9 mouse cellular contexts compared by ENCODE assay signal in the genomic region with DNA sequence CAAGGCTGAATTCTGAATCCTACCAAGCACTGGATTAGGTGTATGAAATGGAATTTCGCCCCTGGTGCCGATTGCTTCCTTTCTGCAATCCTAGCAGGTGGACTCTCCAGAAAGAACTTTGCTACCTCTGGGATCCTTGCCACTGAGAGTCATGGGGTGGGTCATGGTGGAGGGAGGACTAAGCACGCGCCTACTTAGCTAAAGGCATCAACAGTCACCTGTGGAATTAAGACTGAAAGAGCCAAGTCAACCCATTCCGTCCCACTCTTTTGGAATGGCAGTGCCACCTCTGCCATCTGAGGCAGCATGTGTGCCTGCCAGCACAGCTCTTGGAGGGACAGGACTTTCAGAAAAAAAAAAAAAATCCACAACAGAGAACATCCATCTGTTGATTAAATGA. TPM values are rescaled to one million over a fixed set of nuclear protein-coding genes. Genes with fewer than 3 reads are reported as not detected.
DNase-seq lines count a peak whose midpoint lies in the region; ATAC-seq and TF ChIP-seq lines count a peak whose summit lies in the region.
"Had no signal": no experiment of that assay in that cellular context is flagged by ENCODE, and none has a peak within 500 bp of the region (broad histone marks: within the 10 kb centered on the region; RNA-seq: fewer than 3 reads in every experiment).

No protein-coding gene starts in this region.

- H3K9me3 ChIP-seq in kidney, embryonic 14.5 days (ENCODE audit: control insufficient read depth, low read length): no peaks in the 10 kb centered on the region
- no peaks in the 10 kb centered on the region for H3K9me3 ChIP-seq in hindbrain, embryonic 10.5 days
- no peaks in the 10 kb centered on the region for H3K9me3 ChIP-seq in midbrain, embryonic 15.5 days

- H3K9ac ChIP-seq in kidney, embryonic 14.5 days (ENCODE audit: low read depth, low read length): no peak overlapping the region
- H3K9ac ChIP-seq in midbrain, embryonic 15.5 days: peak overlapping the region; percentile 74

- H3K4me1 ChIP-seq in kidney, embryonic 14.5 days (ENCODE audit: control insufficient read depth, insufficient read depth, low read length): peaks cover 3% of the 10 kb centered on the region
- H3K4me1 ChIP-seq in cortical plate, adult 2 months (ENCODE audit: control insufficient read depth, insufficient read depth, low read length): peaks cover 2% of the 10 kb centered on the region; the same call in 1 of the 2 replicates
- peaks cover 37% of the 10 kb centered on the region for H3K4me1 ChIP-seq in hindbrain, embryonic 10.5 days (replicated peaks)
- peaks cover 60% of the 10 kb centered on the region for H3K4me1 ChIP-seq in midbrain, embryonic 15.5 days

- no peak for TF ChIP-seq POLR2A in cortical plate, adult 2 months (IDR thresholded peaks at IDR 0.05; ENCODE audit: extremely low read depth, insufficient read depth, low read length)

- 18% methylated on average over 5 of the region's 5 CpGs for WGBS in kidney, embryonic 14.5 days
- 15% methylated on average over 5 of the region's 5 CpGs for WGBS in hindbrain, embryonic 10.5 days
- 15% methylated on average over 5 of the region's 5 CpGs for WGBS in midbrain, embryonic 15.5 days

- peak overlapping the region; percentile 67 for H3K4me3 ChIP-seq in kidney, embryonic 14.5 days (ENCODE audit: low read length)
- H3K4me3 ChIP-seq in cortical plate, adult 2 months (ENCODE audit: insufficient read depth, low read length): peak overlapping the region; percentile 67
- H3K4me3 ChIP-seq in hindbrain, embryonic 10.5 days: peak overlapping the region; percentile 63
- peak overlapping the region; percentile 92 for H3K4me3 ChIP-seq in midbrain, embryonic 15.5 days

- H3K27me3 ChIP-seq in kidney, embryonic 14.5 days (ENCODE audit: control insufficient read depth, insufficient read depth, low read length): peaks cover 28% of the 10 kb centered on the region
- peaks cover 77% of the 10 kb centered on the region for H3K27me3 ChIP-seq in hindbrain, embryonic 10.5 days (ENCODE audit: insufficient read depth, poor library complexity, severe bottlenecking)
- H3K27me3 ChIP-seq in midbrain, embryonic 15.5 days (replicated peaks): peaks cover 13% of the 10 kb centered on the region; the same call in 1 of the 2 replicates

- TF ChIP-seq CTCF in cortical plate, adult 2 months (IDR thresholded peaks at IDR 0.05; ENCODE audit: extremely low read depth, insufficient read depth, low read length): no peak

- ATAC-seq in kidney, embryonic 14.5 days (ENCODE audit: low FRiP score, low TSS enrichment): no peak
- ATAC-seq in midbrain, embryonic 15.5 days (replicated peaks): no peak

- H3K27ac ChIP-seq in kidney, embryonic 14.5 days (ENCODE audit: low read depth, low read length): no peak overlapping the region
- no peak overlapping the region for H3K27ac ChIP-seq in cortical plate, adult 2 months (ENCODE audit: insufficient read depth, low read length)
- H3K27ac ChIP-seq in hindbrain, embryonic 10.5 days: no peak overlapping the region
- H3K27ac ChIP-seq in midbrain, embryonic 15.5 days: peak overlapping the region; percentile 80; the same call in 1 of the 2 replicates

- H3K4me2 ChIP-seq in kidney, embryonic 14.5 days (replicated peaks; ENCODE audit: low read depth, low read length): peak overlapping the region; percentile 94
- peak overlapping the region; percentile 85 for H3K4me2 ChIP-seq in midbrain, embryonic 15.5 days

- no peak for DNase-seq in kidney, postnatal 14 days
- DNase-seq in hindbrain, embryonic 10.5 days (ENCODE audit: low spot score): no peak
- no peak for DNase-seq in urinary bladder, postnatal 25 days (ENCODE audit: low spot score)
- no peak for DNase-seq in B cell, adult 2 months
- no peak for DNase-seq in adrenal gland, postnatal 14 days

- H3K36me3 ChIP-seq in kidney, embryonic 14.5 days (ENCODE audit: control insufficient read depth, insufficient read depth, low read length): no peaks in the 10 kb centered on the region
- no peaks in the 10 kb centered on the region for H3K36me3 ChIP-seq in hindbrain, embryonic 10.5 days
- no peaks in the 10 kb centered on the region for H3K36me3 ChIP-seq in midbrain, embryonic 15.5 days (replicated peaks)

RNA-seq across cellular contexts. Expression of gene Kirrel3, which starts 4.1 kb away (rescaled TPM):
- 3.2 and 4.0 TPM in 2 replicates for polyA plus RNA-seq in kidney, embryonic 14.5 days (2014; fragmentation: Nextera tagmentation; extraction: Ambion mirVana)
- 20.1 and 23.1 TPM in 2 replicates for polyA plus RNA-seq in cortical plate, adult 2 months (2012; rRNA removed)
- polyA plus RNA-seq in hindbrain, embryonic 10.5 days (2016; fragmentation: Nextera tagmentation; extraction: Ambion mirVana): 6.6 and 9.8 TPM in 2 replicates
- 49.7 and 50.5 TPM in 2 replicates for polyA plus RNA-seq in midbrain, embryonic 15.5 days (2015; fragmentation: Nextera tagmentation; extraction: Ambion mirVana)
- total RNA-seq in adrenal gland, postnatal 14 days (2021): 1.2 and 1.9 TPM in 2 replicates
- total RNA-seq: MEL had no signal
